Mouse (Mus musculus) heart, postnatal 0 days (tissue): Measurements from ENCODE around the gene Aprt. TPM values are rescaled to one million over a fixed set of nuclear protein-coding genes. Genes with fewer than 3 reads are reported as not detected.

ENCODE experiments used
- ATAC-seq: fragments of 200-750 bp; cut with Nextera tagmentation; 2 replicates; pipeline ENCODE4 v1.8.0; 2017; ENCODE audit warnings: low read depth, moderate number of reproducible peaks, moderate library complexity; ENCODE audit not compliant: insufficient read depth
- DNase-seq: peaks from one replicate; pipeline ENCODE4 v3.0.0-alpha.2; 2016; ENCODE audit warnings: low spot score
- H3K27ac ChIP-seq: fragments of 300-500 bp; sonication (generic); 2 replicates; pipeline ENCODE4 v1.5.1; 2014; ENCODE audit warnings: low read depth, mild to moderate bottlenecking
- H3K27me3 ChIP-seq: fragments of 300-500 bp; sonication (generic); 2 replicates; pipeline ENCODE4 v1.6.1; 2014; ENCODE audit warnings: low read length, mixed read lengths; ENCODE audit not compliant: control insufficient read depth, insufficient read depth
- H3K36me3 ChIP-seq: fragments of 300-500 bp; sonication (generic); replicated peaks from 2 replicates; pipeline ENCODE4 v1.6.1; 2014; ENCODE audit warnings: low read length, mixed read lengths; ENCODE audit not compliant: control insufficient read depth, insufficient read depth
- H3K4me1 ChIP-seq: fragments of 300-500 bp; sonication (generic); 2 replicates; pipeline ENCODE4 v1.6.1; 2014; ENCODE audit warnings: antibody characterized with exemption; ENCODE audit not compliant: control insufficient read depth, insufficient read depth
- H3K4me2 ChIP-seq: fragments of 300-500 bp; sonication (generic); 2 replicates; pipeline ENCODE4 v1.6.1; 2014; ENCODE audit warnings: low read depth, mild to moderate bottlenecking, low read length, moderate library complexity
- H3K4me3 ChIP-seq: fragments of 300-500 bp; sonication (generic); 2 replicates; pipeline ENCODE4 v1.5.1; 2014; ENCODE audit warnings: low read depth, low read length
- H3K9ac ChIP-seq: fragments of 300-500 bp; sonication (generic); replicated peaks from 2 replicates; pipeline ENCODE4 v1.6.1; 2014; ENCODE audit warnings: low read depth, low read length, mixed read lengths
- H3K9me3 ChIP-seq: fragments of 300-500 bp; sonication (generic); replicated peaks from 2 replicates; pipeline ENCODE4 v1.6.1; 2016; ENCODE audit warnings: low read length; ENCODE audit not compliant: control insufficient read depth
- CTCF ChIP-seq: IDR thresholded peaks from 2 replicates; pipeline ENCODE4 v1.5.1; 2016; ENCODE audit warnings: antibody characterized with exemption, control low read depth, low read depth
- EP300 ChIP-seq: IDR thresholded peaks from 2 replicates; pipeline ENCODE4 v1.6.1; 2016; ENCODE audit warnings: antibody characterized with exemption, low read depth
- WGBS: fragments of 180-500 bp; shearing (Covaris S2); extraction: QIAGEN DNeasy Blood & Tissue Kit; methylation state at CpG from one replicate; pipeline ENCODE4 v1.1.7; 2014; 5-methylcytosine and 5-hydroxymethylcytosine counted together
- polyA plus RNA-seq: library from polyadenylated mRNA; unstranded; fragments of >200 nt; fragmentation: Nextera tagmentation; extraction: Ambion mirVana; gene quantifications from 2 replicates; pipeline ENCODE4 v1.2.1, GENCODE M21; 2015
- total RNA-seq: library from RNA; depleted of rRNA; stranded (reverse); fragments of >200 nt; gene quantifications from 2 replicates; pipeline ENCODE4 v1.2.3, GENCODE M21; 2014; ENCODE audit warnings: low replicate concordance

Aprt gene
- total and polyA plus RNA-seq, 2 experiments from 2014 or later: 112 to 119 TPM

DNA sequence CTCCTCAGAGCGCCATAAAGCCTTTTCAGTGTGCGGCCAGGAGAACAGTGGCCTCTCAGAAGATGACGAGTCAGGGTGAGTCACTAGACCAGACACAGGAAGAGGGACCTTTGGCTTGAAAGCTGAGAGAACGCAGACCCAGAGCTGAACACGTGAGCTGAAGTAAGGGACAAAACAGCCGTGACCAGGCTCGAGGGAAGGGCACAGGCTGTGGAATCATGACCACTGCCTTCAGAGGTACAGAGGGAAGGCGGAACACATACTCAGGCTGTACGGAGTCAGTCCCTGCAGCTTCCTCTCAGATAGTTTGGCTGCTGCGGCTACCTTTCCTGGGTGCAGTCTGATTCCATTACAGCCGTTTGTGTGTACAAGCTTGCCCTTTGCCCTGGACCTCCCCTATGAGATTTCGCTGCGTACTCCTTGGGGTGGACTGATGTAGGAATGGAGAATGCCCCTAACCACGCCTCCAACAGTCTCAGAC lies 8.7 kb upstream of the Aprt start:
- no peaks in the 10 kb centered on the region for H3K27me3 ChIP-seq
- ATAC-seq (peak; percentile 47; the same call in 1 of the 2 replicates), DNase-seq (no peak)
- WGBS: 56% methylated on average over 14 of the region's 14 CpGs
- H3K4me1 ChIP-seq: no peaks in the 10 kb centered on the region
- no peak overlapping the region for H3K9ac ChIP-seq
- TF ChIP-seq CTCF (no peak), EP300 (no peak)
- H3K9me3 ChIP-seq: no peaks in the 10 kb centered on the region
- H3K4me3 ChIP-seq: no peak overlapping the region
- H3K27ac ChIP-seq: no peak overlapping the region
- H3K36me3 ChIP-seq: no peaks in the 10 kb centered on the region
- H3K4me2 ChIP-seq: no peak overlapping the region

DNA sequence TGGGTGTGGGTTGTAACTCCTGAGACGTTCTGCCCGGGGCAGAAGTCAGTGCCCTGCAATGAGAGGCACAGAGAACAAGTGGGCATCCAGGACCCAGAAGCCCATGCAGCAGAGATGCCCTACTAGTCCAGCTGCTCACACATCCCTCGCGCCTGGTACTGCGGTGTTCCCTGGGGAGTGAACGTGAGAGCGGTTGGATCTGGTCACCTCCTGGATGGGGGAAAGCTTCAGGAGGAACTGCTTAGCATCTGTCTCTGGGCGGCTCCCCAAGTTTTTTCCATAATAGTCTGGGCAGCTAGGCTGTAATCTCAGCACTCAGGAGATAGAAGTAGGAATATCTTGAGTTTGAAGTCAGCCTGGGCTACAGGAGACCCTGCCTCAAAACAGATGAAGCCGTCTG lies 8.3 kb upstream of the Aprt start:
- WGBS: 75% methylated on average over 9 of the region's 9 CpGs
- H3K27me3 ChIP-seq: no peaks in the 10 kb centered on the region
- no peaks in the 10 kb centered on the region for H3K36me3 ChIP-seq
- ATAC-seq (peak; percentile 24; the same call in 1 of the 2 replicates), DNase-seq (no peak)
- H3K9me3 ChIP-seq: no peaks in the 10 kb centered on the region
- no peak overlapping the region for H3K27ac ChIP-seq
- H3K4me3 ChIP-seq: no peak overlapping the region
- TF ChIP-seq EP300 (no peak), CTCF (no peak)
- H3K4me2 ChIP-seq: no peak overlapping the region
- no peak overlapping the region for H3K9ac ChIP-seq
- H3K4me1 ChIP-seq: no peaks in the 10 kb centered on the region

DNA sequence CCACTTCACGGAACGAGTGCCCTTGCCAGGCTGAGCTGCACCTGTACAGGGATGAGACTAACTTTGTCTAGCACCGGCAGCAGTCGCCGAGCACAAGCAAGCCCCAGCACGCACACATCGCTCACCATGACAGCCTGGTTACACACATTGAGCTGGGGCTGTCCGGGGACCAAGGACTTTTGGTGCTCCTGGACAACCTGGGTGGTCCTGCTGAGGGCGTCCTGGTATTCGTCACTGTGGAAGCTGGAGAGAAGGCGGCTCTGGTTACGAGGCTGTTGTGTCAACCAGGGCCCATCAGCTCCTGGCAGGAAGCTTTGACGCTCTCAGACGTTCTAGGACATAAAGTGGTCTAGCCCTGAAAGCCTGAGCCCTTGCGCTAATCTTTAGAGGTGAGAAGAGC lies 4.2 kb upstream of the Aprt start:
- WGBS: 60% methylated on average over 13 of the region's 15 CpGs
- DNase-seq (no peak), ATAC-seq (no peak)
- no peaks in the 10 kb centered on the region for H3K9me3 ChIP-seq
- H3K27me3 ChIP-seq: no peaks in the 10 kb centered on the region
- H3K9ac ChIP-seq: no peak overlapping the region
- H3K27ac ChIP-seq: no peak overlapping the region
- H3K36me3 ChIP-seq: no peaks in the 10 kb centered on the region
- H3K4me2 ChIP-seq: no peak overlapping the region
- no peak overlapping the region for H3K4me3 ChIP-seq
- TF ChIP-seq EP300: no peak
- TF ChIP-seq CTCF: no peak
- H3K4me1 ChIP-seq: peaks cover 3% of the 10 kb centered on the region

DNA sequence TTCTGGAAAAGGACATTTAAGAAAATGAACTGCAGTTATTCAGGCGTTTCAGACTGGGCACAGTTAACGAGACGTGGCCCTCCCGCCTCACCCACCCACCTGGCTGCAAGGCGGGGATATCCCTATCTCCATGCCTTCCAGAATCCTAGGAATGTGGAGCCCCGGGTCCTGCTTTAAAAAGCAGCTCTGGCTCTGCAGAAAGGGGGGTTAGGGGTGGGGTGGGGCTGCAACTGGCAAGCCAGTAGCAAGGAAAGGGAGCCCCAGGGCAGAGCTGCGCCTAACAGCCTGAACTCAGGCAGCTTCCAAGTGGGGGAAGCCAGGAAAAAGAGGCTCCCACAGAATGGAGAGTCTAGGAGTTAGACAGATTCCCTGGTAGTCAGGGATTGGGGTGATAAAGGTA lies 2.5 kb upstream of the Aprt start:
- no peak for DNase-seq
- no peak overlapping the region for H3K4me3 ChIP-seq
- H3K27ac ChIP-seq: no peak overlapping the region
- no peaks in the 10 kb centered on the region for H3K9me3 ChIP-seq
- no peaks in the 10 kb centered on the region for H3K27me3 ChIP-seq
- 38% methylated on average over 7 of the region's 7 CpGs for WGBS
- peaks cover 20% of the 10 kb centered on the region for H3K4me1 ChIP-seq
- no peak for TF ChIP-seq EP300
- TF ChIP-seq CTCF: no peak
- no peak for ATAC-seq
- no peaks in the 10 kb centered on the region for H3K36me3 ChIP-seq
- H3K9ac ChIP-seq: no peak overlapping the region; the same call in 1 of the 2 replicates
- H3K4me2 ChIP-seq: no peak overlapping the region

DNA sequence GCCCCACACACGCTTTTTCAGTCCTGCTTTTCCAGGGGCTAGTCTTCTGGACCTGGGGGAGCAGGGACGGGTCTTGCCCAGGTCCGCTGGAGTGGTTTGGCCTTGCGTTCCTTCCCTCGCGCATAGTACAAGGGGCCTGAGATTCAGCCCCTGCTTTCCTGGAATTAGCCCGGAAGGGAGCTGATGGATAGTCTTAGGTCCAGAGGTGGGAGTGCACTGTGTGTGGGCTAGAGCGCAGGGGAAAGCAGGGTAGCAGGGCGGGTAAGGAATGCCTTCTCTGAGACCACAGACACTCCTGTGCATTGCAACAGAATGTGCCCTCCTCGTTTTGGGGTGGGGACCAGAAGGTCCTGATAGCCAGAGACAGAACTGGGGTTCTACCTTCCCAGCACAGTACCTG lies 407 bp upstream of the Aprt start:
- Histone ChIP-seq H3K27ac (no peak overlapping the region), H3K27me3 (no peaks in the 10 kb centered on the region), H3K4me2 (peak overlapping the region; percentile 83), H3K4me3 (peak overlapping the region; percentile 68), H3K9ac (no peak overlapping the region), H3K4me1 (peaks cover 20% of the 10 kb centered on the region), H3K9me3 (no peaks in the 10 kb centered on the region), H3K36me3 (peaks cover 7% of the 10 kb centered on the region)
- 54% methylated on average over 10 of the region's 10 CpGs for WGBS
- DNase-seq: no peak
- TF ChIP-seq CTCF: no peak
- no peak for TF ChIP-seq EP300
- ATAC-seq: 0 out of 2 replicates have a peak, but pooled peaks have one; percentile 1
